Mouse (Mus musculus): Measurements from ENCODE around the gene Nvl.

GRCm38 (mm10) chr1:181150431-181150826, 6.4 kb upstream of the Nvl start:
- TF ChIP-seq CTCF (IDR thresholded peaks at IDR 0.05; ENCODE audit: extremely low read depth, insufficient read depth, low read length) = no peak
- TF ChIP-seq POLR2A (IDR thresholded peaks at IDR 0.05; ENCODE audit: extremely low read depth, insufficient read depth, low read length) = no peak

All from cortical plate, adult 2 months (tissue).